ENCODE assay signal across 1 mouse cellular context in the genomic region with DNA sequence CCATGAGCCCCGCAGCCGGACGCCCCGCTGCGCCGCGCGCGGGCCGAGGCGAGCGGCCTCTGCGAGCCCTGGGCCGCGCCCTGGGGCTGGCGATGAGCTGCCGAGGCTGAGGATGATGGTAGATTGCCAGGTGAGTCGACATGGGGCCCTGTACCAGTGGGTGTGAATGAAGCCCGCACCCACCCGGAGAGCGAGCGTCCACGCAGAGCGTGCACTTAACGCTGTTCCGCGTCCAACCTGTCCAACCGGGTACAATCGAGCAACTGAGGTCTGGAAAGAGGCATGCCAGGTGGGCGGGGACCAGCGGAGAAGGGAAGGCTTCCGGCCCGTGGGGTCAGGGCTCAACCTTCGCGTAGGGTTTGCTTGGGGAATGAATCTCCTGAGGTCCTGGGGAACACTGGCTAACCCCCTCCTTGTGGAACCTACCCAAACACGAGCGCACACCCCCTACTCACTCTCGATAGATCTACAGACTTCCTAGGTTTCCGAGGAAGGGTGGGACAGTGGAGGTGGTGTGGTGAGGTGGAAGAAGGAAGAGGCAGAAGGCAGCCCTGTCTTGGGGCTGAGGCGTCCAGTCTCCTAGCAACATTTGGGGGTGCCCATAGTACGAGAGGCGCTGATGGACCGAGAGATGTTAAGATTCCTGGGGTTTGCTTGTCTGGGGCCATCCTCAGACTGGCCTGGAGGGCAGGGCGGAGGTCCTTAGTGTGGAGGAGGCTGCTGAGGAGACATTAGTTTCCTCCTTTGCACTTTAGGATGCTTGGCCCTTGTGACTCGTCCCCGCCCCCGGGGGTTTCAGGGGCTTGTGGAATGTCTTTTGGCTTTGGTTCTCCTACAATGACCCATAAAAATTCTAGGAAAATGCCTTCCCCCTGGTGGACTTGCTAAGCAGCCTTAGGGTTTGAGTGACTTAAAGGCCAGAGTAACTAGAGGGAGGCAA.
TF ChIP-seq lines count a peak whose summit lies in the region.

No protein-coding gene starts in this region.

TF ChIP-seq in CH12.LX, 34 proteins besides CTCF, POLR2A, EP300 and RAD21:
- no peak for TF ChIP-seq MAFK (IDR thresholded peaks at IDR 0.05; ENCODE audit: insufficient replicate concordance, low read length)
- TF ChIP-seq CHD2 (IDR thresholded peaks at IDR 0.05; ENCODE audit: low read length): no peak
- TF ChIP-seq ETS1 (conservative IDR thresholded peaks at IDR 0.05; ENCODE audit: low read depth, low read length): no peak
- TF ChIP-seq HCFC1 (IDR thresholded peaks at IDR 0.05; ENCODE audit: low read depth, low read length): no peak
- TF ChIP-seq CHD1 (IDR thresholded peaks at IDR 0.05; ENCODE audit: low read depth, low read length): no peak
- no peak for TF ChIP-seq JUND (conservative IDR thresholded peaks at IDR 0.05; ENCODE audit: low read depth, low read length)
- no peak for TF ChIP-seq IRF4 (IDR thresholded peaks at IDR 0.05; ENCODE audit: low read depth, low read length)
- TF ChIP-seq NELFE (IDR thresholded peaks at IDR 0.05; ENCODE audit: low read depth, low read length): no peak
- TF ChIP-seq MYC (IDR thresholded peaks at IDR 0.05; ENCODE audit: low read depth, low read length): no peak
- TF ChIP-seq NRF1 (IDR thresholded peaks at IDR 0.05; ENCODE audit: low read depth, low read length): no peak
- TF ChIP-seq UBTF (IDR thresholded peaks at IDR 0.05; ENCODE audit: low read depth, low read length): no peak
- TF ChIP-seq RCOR1 (conservative IDR thresholded peaks at IDR 0.05; ENCODE audit: low read depth, low read length): no peak
- no peak for TF ChIP-seq SIN3A (IDR thresholded peaks at IDR 0.05; ENCODE audit: low read length)
- no peak for TF ChIP-seq ZC3H11A (IDR thresholded peaks at IDR 0.05; ENCODE audit: low read depth, low read length)
- TF ChIP-seq BHLHE40 (IDR thresholded peaks at IDR 0.05; ENCODE audit: low read depth, low read length): no peak
TF ChIP-seq in CH12.LX: peak in this region for 0.
